Mouse (Mus musculus): Measurements from ENCODE around the gene Fli1. TPM values are rescaled to one million over a fixed set of nuclear protein-coding genes. Genes with fewer than 3 reads are reported as not detected.

Fli1 gene
- polyA plus RNA-seq, 1 experiment from 2014 or later: 20.2 TPM

- Histone ChIP-seq H3K4me1 (replicated peaks) (peaks cover 17% of the 10 kb centered on the region), H3K9me3 (replicated peaks) (no peaks in the 10 kb centered on the region), H3K4me2 (no peak overlapping the region), H3K4me3 (no peak overlapping the region), H3K27me3 (replicated peaks) (no peaks in the 10 kb centered on the region), H3K27ac (ENCODE audit: poor library complexity, severe bottlenecking) (peak overlapping the region; percentile 37; the same call in 1 of the 2 replicates), H3K36me3 (no peaks in the 10 kb centered on the region), H3K9ac (no peak overlapping the region)
- 33% methylated on average over 2 of the region's 2 CpGs for WGBS
- no peak for ATAC-seq (ENCODE audit: insufficient number of reproducible peaks, low FRiP score)
Measured at GRCm38 (mm10) chr9:32400212-32400611, 142.4 kb downstream of the Fli1 start.

- Histone ChIP-seq H3K4me3 (no peak overlapping the region), H3K4me1 (replicated peaks) (peaks cover under 1% of the 10 kb centered on the region), H3K9ac (no peak overlapping the region), H3K9me3 (replicated peaks) (no peaks in the 10 kb centered on the region), H3K27me3 (replicated peaks) (no peaks in the 10 kb centered on the region), H3K27ac (ENCODE audit: poor library complexity, severe bottlenecking) (no peak overlapping the region), H3K36me3 (no peaks in the 10 kb centered on the region), H3K4me2 (no peak overlapping the region)
- 83% methylated on average over 4 of the region's 4 CpGs for WGBS
- ATAC-seq (ENCODE audit: insufficient number of reproducible peaks, low FRiP score): no peak
Measured at GRCm38 (mm10) chr9:32394761-32395161, 147.9 kb downstream of the Fli1 start.

- peaks cover 9% of the 10 kb centered on the region for H3K4me1 ChIP-seq (replicated peaks)
- no peak for ATAC-seq (ENCODE audit: insufficient number of reproducible peaks, low FRiP score)
- no peaks in the 10 kb centered on the region for H3K27me3 ChIP-seq (replicated peaks)
- H3K36me3 ChIP-seq: no peaks in the 10 kb centered on the region
- H3K4me2 ChIP-seq: no peak overlapping the region
- no peak overlapping the region for H3K27ac ChIP-seq (ENCODE audit: poor library complexity, severe bottlenecking)
- no peaks in the 10 kb centered on the region for H3K9me3 ChIP-seq (replicated peaks)
- H3K4me3 ChIP-seq: no peak overlapping the region
- WGBS: 74% methylated on average over 6 of the region's 6 CpGs
- no peak overlapping the region for H3K9ac ChIP-seq
Measured at GRCm38 (mm10) chr9:32392716-32393115, 149.9 kb downstream of the Fli1 start.

DNA sequence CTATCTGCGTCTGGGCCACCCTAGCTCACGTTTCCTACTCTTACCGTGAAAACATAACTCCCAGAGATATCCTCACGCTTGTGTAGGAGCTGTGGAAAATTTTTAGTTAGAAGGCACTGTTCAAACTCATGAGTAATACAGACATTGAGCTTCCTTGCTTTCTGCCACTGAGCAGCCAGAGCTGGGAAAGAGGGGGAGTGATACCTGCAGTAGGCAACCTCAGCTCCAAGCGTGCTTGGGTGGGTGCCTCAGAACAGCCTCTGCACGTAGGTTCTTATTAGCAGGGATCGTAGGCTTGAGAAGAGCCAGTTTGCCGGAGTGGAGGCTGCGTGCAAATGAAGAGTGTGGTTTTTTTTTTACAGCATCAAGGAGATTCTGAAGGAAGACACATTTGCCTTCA is 151.0 kb downstream of the Fli1 start:
- Histone ChIP-seq H3K4me1 (replicated peaks) (peaks cover 9% of the 10 kb centered on the region), H3K9me3 (replicated peaks) (no peaks in the 10 kb centered on the region), H3K4me3 (no peak overlapping the region), H3K9ac (no peak overlapping the region), H3K27me3 (replicated peaks) (no peaks in the 10 kb centered on the region), H3K27ac (ENCODE audit: poor library complexity, severe bottlenecking) (no peak overlapping the region), H3K36me3 (no peaks in the 10 kb centered on the region), H3K4me2 (no peak overlapping the region)
- 57% methylated on average over 9 of the region's 9 CpGs for WGBS
- no peak for ATAC-seq (ENCODE audit: insufficient number of reproducible peaks, low FRiP score)

DNA sequence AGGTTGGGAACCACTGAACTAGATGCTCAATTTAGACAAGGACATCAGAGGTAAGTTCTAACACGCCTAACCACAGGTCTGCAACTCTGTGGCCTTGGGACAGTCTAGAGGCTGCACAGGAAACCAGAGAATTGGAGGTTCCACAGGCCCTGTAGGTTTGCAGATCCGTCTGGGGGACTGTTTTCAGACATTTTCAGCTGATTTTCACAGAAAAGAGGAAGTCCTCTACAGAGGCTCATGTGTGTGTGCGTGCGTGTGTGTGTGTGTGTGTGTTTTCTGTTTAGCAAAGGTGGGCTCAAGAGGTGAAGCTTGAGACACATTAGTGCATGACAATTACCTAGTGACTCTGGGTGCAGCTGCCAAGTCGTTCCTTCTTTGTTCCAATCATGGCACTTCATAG is 151.6 kb downstream of the Fli1 start:
- no peaks in the 10 kb centered on the region for H3K36me3 ChIP-seq
- H3K9me3 ChIP-seq (replicated peaks): no peaks in the 10 kb centered on the region
- no peak overlapping the region for H3K4me3 ChIP-seq
- no peak overlapping the region for H3K9ac ChIP-seq
- H3K27me3 ChIP-seq (replicated peaks): no peaks in the 10 kb centered on the region
- H3K4me1 ChIP-seq (replicated peaks): peaks cover 9% of the 10 kb centered on the region
- H3K27ac ChIP-seq (ENCODE audit: poor library complexity, severe bottlenecking): no peak overlapping the region
- H3K4me2 ChIP-seq: no peak overlapping the region
- ATAC-seq (ENCODE audit: insufficient number of reproducible peaks, low FRiP score): no peak
- 79% methylated on average over 5 of the region's 5 CpGs for WGBS

DNA sequence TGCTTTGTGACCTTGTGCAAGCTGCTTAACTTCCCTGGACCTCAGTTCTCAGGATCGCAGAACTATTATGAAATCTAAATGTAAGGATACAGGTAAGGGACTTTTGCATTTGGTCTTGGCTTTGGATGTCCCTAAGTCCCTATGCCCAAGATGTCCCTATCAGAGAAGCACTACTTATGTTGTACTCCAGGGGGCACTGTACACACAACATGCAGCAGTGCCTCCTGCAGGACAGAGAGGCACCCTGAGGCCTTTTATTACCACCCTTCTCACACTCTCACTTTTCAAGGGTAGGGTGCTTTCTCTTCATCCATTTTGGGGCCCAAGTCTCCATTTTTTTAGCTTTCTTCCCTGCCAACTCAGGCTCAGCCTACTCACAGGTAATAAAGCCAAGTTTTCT is 154.5 kb downstream of the Fli1 start:
- Histone ChIP-seq H3K9ac (no peak overlapping the region), H3K4me2 (no peak overlapping the region), H3K27me3 (replicated peaks) (peaks cover 9% of the 10 kb centered on the region; the same call in 1 of the 2 replicates), H3K9me3 (replicated peaks) (no peaks in the 10 kb centered on the region), H3K27ac (ENCODE audit: poor library complexity, severe bottlenecking) (no peak overlapping the region), H3K4me1 (replicated peaks) (peaks cover 9% of the 10 kb centered on the region), H3K36me3 (no peaks in the 10 kb centered on the region), H3K4me3 (no peak overlapping the region)
- no peak for ATAC-seq (ENCODE audit: insufficient number of reproducible peaks, low FRiP score)
- 88% methylated on average over 1 of the region's 1 CpGs for WGBS

- Histone ChIP-seq H3K4me2 (no peak overlapping the region), H3K4me1 (replicated peaks) (peaks cover 9% of the 10 kb centered on the region), H3K27ac (ENCODE audit: poor library complexity, severe bottlenecking) (no peak overlapping the region), H3K27me3 (replicated peaks) (peaks cover 9% of the 10 kb centered on the region; the same call in 1 of the 2 replicates), H3K9me3 (replicated peaks) (no peaks in the 10 kb centered on the region), H3K9ac (no peak overlapping the region), H3K36me3 (no peaks in the 10 kb centered on the region), H3K4me3 (no peak overlapping the region)
- WGBS: 75% methylated on average over 4 of the region's 4 CpGs
- no peak for ATAC-seq (ENCODE audit: insufficient number of reproducible peaks, low FRiP score)
Measured at GRCm38 (mm10) chr9:32384906-32385305, 157.8 kb downstream of the Fli1 start.

DNA sequence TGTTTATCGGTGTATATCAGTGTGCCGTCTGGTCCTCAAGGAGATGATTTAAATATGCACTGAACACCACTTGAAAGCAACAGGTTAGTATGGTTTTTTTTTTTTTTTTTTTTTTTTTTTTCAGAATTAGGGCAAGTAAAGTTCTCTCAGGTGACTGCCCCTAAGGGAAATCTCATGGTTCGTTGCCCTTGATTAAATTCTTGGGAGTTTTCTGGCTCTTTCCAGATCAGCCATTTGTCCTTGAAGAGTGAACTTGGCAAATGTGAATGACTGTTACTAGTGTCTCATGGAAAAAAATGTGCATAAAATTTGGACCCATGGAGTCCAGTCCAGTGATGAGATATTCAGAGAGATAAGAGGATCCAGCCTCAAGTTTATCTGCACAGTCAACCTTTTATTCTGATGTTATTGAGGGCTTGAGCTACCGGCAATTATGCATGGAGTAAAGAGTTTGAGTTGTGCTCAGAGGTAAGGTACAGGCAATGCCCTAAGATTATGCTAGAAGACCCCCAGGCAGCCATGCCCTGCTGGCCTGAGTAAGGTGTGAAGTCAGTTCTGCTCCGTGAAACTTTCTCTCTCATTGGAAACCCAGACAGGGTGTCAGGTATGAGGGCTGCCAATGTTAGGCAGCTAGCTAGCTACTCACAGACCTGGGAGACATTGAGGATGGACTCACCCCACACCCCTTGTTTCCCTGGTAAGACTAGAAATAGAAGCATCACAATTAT is 165.6 kb downstream of the Fli1 start:
- H3K4me2 ChIP-seq: no peak overlapping the region
- no peak overlapping the region for H3K4me3 ChIP-seq
- WGBS: 75% methylated on average over 5 of the region's 5 CpGs
- ATAC-seq (ENCODE audit: insufficient number of reproducible peaks, low FRiP score): no peak
- no peaks in the 10 kb centered on the region for H3K36me3 ChIP-seq
- no peaks in the 10 kb centered on the region; the same call in 1 of the 2 replicates for H3K27me3 ChIP-seq (replicated peaks)
- no peaks in the 10 kb centered on the region for H3K9me3 ChIP-seq (replicated peaks)
- no peak overlapping the region for H3K27ac ChIP-seq (ENCODE audit: poor library complexity, severe bottlenecking)
- no peak overlapping the region for H3K9ac ChIP-seq
- no peaks in the 10 kb centered on the region for H3K4me1 ChIP-seq (replicated peaks)

- ATAC-seq (ENCODE audit: insufficient number of reproducible peaks, low FRiP score): no peak
- H3K4me2 ChIP-seq: no peak overlapping the region
- no peaks in the 10 kb centered on the region for H3K9me3 ChIP-seq (replicated peaks)
- no peaks in the 10 kb centered on the region for H3K36me3 ChIP-seq
- H3K27me3 ChIP-seq (replicated peaks): no peaks in the 10 kb centered on the region; the same call in 1 of the 2 replicates
- H3K4me1 ChIP-seq (replicated peaks): no peaks in the 10 kb centered on the region
- H3K9ac ChIP-seq: no peak overlapping the region
- no peak overlapping the region for H3K4me3 ChIP-seq
- H3K27ac ChIP-seq (ENCODE audit: poor library complexity, severe bottlenecking): no peak overlapping the region
- WGBS: 52% methylated on average over 7 of the region's 7 CpGs
Measured at GRCm38 (mm10) chr9:32376031-32376430, 166.6 kb downstream of the Fli1 start.

DNA sequence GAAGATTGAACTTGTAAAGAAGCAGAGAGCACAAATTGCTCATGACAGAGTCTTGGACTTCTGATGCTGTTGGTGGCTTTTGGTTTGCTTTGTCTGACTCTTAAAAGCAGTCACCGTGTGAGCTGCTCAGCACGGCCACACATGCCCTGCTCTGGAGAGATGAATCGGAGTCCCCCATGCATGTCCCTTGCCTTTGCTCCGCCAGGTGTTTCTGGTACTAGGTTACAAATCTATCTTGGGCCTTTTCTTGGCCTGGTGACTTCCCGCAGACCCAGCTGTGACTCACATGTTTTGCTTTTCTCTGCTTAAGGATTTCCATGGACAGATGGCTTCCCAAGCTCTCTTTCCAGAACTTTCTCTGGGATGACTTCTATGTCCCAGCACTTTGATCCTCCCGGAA is 169.0 kb downstream of the Fli1 start:
- no peak overlapping the region for H3K27ac ChIP-seq (ENCODE audit: poor library complexity, severe bottlenecking)
- no peak overlapping the region for H3K9ac ChIP-seq
- no peaks in the 10 kb centered on the region; the same call in 1 of the 2 replicates for H3K27me3 ChIP-seq (replicated peaks)
- H3K9me3 ChIP-seq (replicated peaks): no peaks in the 10 kb centered on the region
- H3K4me3 ChIP-seq: no peak overlapping the region
- 92% methylated on average over 6 of the region's 6 CpGs for WGBS
- H3K4me2 ChIP-seq: no peak overlapping the region
- H3K4me1 ChIP-seq (replicated peaks): no peaks in the 10 kb centered on the region
- ATAC-seq (ENCODE audit: insufficient number of reproducible peaks, low FRiP score): no peak
- H3K36me3 ChIP-seq: no peaks in the 10 kb centered on the region
